Mouse (Mus musculus): ENCODE measurements around the gene Amigo3.

GRCm38 (mm10) chr9:108032126-108032525 is 20.8 kb upstream of the Amigo3 start:
- TF ChIP-seq CTCF (IDR thresholded peaks at IDR 0.05; ENCODE audit: low read depth) = no peak
- no peak for TF ChIP-seq EP300 (IDR thresholded peaks at IDR 0.05; ENCODE audit: low read depth)
